Mouse (Mus musculus) CH12.LX (cell line): ENCODE results near the gene Trim31. TPM values are rescaled to one million over a fixed set of nuclear protein-coding genes. Genes with fewer than 3 reads are reported as not detected.

Experiments used
- DNase-seq: peaks from one replicate; pipeline ENCODE4 v3.0.0-alpha.2; 2013; ENCODE audit errors: extremely low read depth
- H3K27ac ChIP-seq: 2 replicates; pipeline ENCODE4 v1.5.1; 2012; ENCODE audit warnings: low read depth, mild to moderate bottlenecking, control low read depth, moderate library complexity; ENCODE audit not compliant: insufficient read depth
- H3K27me3 ChIP-seq: replicated peaks from 2 replicates; pipeline ENCODE3; 2012; ENCODE audit warnings: inconsistent platforms
- H3K36me3 ChIP-seq, 2 experiments: replicated peaks in 1 of 2; 2 replicates each; pipeline versions ENCODE3 to v1.6.1; 2012; ENCODE audit warnings: inconsistent platforms in 1 of 2, low read length in 1 of 2, mild to moderate bottlenecking in 1 of 2, mixed read lengths in 1 of 2, moderate library complexity in 1 of 2; ENCODE audit not compliant: control insufficient read depth in 1 of 2, insufficient read depth in 1 of 2
- H3K4me1 ChIP-seq, 2 experiments: 2 replicates each; pipeline ENCODE4 v1.6.1; 2012; ENCODE audit warnings: inconsistent platforms in 1 of 2, moderate library complexity in 1 of 2; ENCODE audit not compliant: insufficient read depth in 2 of 2, control insufficient read depth in 1 of 2
- H3K4me2 ChIP-seq: 2 replicates; pipeline ENCODE4 v1.6.1; 2012; ENCODE audit warnings: low read depth, mild to moderate bottlenecking, control low read depth; ENCODE audit not compliant: poor library complexity, insufficient read depth, severe bottlenecking
- H3K4me3 ChIP-seq, 3 experiments: fragments of 150-350 bp in 1 of 3; sonication (generic) in 1 of 3; replicated peaks in 1 of 3; 2 replicates each; pipeline versions ENCODE3 to v1.5.1; 2011 to 2012; ENCODE audit warnings: low read depth in 2 of 3, low read length in 2 of 3, mild to moderate bottlenecking in 2 of 3, moderate library complexity in 2 of 3, control low read depth in 1 of 3, improper control_type of control experiment in 1 of 3, inconsistent platforms in 1 of 3, mixed read lengths in 1 of 3; ENCODE audit not compliant: poor library complexity in 1 of 3
- H3K79me2 ChIP-seq: replicated peaks from 2 replicates; pipeline ENCODE4 v1.6.1; 2012; ENCODE audit warnings: mild to moderate bottlenecking, moderate library complexity; ENCODE audit not compliant: control insufficient read depth, poor library complexity, insufficient read depth, severe bottlenecking; ENCODE audit errors: extremely low read depth
- H3K9ac ChIP-seq: 2 replicates; pipeline ENCODE4 v1.6.1; 2012; ENCODE audit warnings: low read depth, mild to moderate bottlenecking, control low read depth, moderate library complexity; ENCODE audit not compliant: insufficient read depth
- H3K9me3 ChIP-seq: replicated peaks from 2 replicates; pipeline ENCODE3; 2012; ENCODE audit warnings: low read length, inconsistent platforms, mixed read lengths
- BHLHE40 ChIP-seq: IDR thresholded peaks from 2 replicates; pipeline ENCODE4 v1.6.1; 2011; ENCODE audit warnings: mild to moderate bottlenecking, low read depth, low read length, improper control_type of control experiment
- ELF1 ChIP-seq: IDR thresholded peaks from 2 replicates; pipeline ENCODE4 v1.6.1; 2014; ENCODE audit warnings: low read depth, mild to moderate bottlenecking, inconsistent platforms, low read length, improper control_type of control experiment
- HCFC1 ChIP-seq: IDR thresholded peaks from 2 replicates; pipeline ENCODE4 v1.6.1; 2012; ENCODE audit warnings: low read depth, mild to moderate bottlenecking, inconsistent platforms, low read length, improper control_type of control experiment
- IRF4 ChIP-seq: IDR thresholded peaks from 2 replicates; pipeline ENCODE4 v1.6.1; 2014; ENCODE audit warnings: low read depth, mild to moderate bottlenecking, inconsistent platforms, low read length, improper control_type of control experiment
- JUN ChIP-seq: IDR thresholded peaks from 2 replicates; pipeline ENCODE4 v1.6.1; 2011; ENCODE audit warnings: low read depth, mild to moderate bottlenecking, low read length, improper control_type of control experiment, moderate library complexity; ENCODE audit not compliant: insufficient read depth
- MAFK ChIP-seq: IDR thresholded peaks from 2 replicates; pipeline ENCODE4 v1.6.1; 2011; ENCODE audit warnings: low read length, improper control_type of control experiment; ENCODE audit not compliant: insufficient replicate concordance
- NELFE ChIP-seq: IDR thresholded peaks from 2 replicates; pipeline ENCODE4 v1.6.1; 2011; ENCODE audit warnings: low read depth, low read length, improper control_type of control experiment
- PAX5 ChIP-seq: IDR thresholded peaks from 2 replicates; pipeline ENCODE4 v1.6.1; 2012; ENCODE audit warnings: low read length, inconsistent platforms, mixed read lengths
- POLR2A ChIP-seq: IDR thresholded peaks from 2 replicates; pipeline ENCODE4 v1.6.1; 2011; ENCODE audit warnings: low read depth, mild to moderate bottlenecking, improper control_type of control experiment, low read length
- TCF12 ChIP-seq: IDR thresholded peaks from 2 replicates; pipeline ENCODE4 v1.6.1; 2014; ENCODE audit warnings: low read depth, mild to moderate bottlenecking, inconsistent platforms, low read length, improper control_type of control experiment
- UBTF ChIP-seq: IDR thresholded peaks from 2 replicates; pipeline ENCODE4 v1.6.1; 2012; ENCODE audit warnings: low read depth, mild to moderate bottlenecking, inconsistent platforms, low read length, improper control_type of control experiment, moderate library complexity
- USF1 ChIP-seq: IDR thresholded peaks from 2 replicates; pipeline ENCODE4 v1.6.1; 2014; ENCODE audit warnings: low read depth, mild to moderate bottlenecking, inconsistent platforms, low read length, improper control_type of control experiment
- ZC3H11A ChIP-seq: IDR thresholded peaks from 2 replicates; pipeline ENCODE4 v1.6.1; 2012; ENCODE audit warnings: low read depth, mild to moderate bottlenecking, inconsistent platforms, low read length, improper control_type of control experiment
- ZNF384 ChIP-seq: IDR thresholded peaks from 2 replicates; pipeline ENCODE4 v1.6.1; 2012; ENCODE audit warnings: low read depth, low read length, improper control_type of control experiment, inconsistent platforms
- dilution Hi-C: fragments of 300-500 bp; cut with MboI; formaldehyde crosslinking; loops from 2 replicates; pipeline ENCODE4 v1.14.3; 2020; ENCODE audit warnings: low sequenced_read_pairs; ENCODE audit not compliant: extremely low pct_unique_long_range_greater_than_20kb, extremely low pct_ligation_motif_present
- in situ Hi-C: fragments of 300-500 bp; cut with MboI; formaldehyde crosslinking; loops from 3 replicates; pipeline ENCODE4 v1.14.3; 2019; ENCODE audit warnings: low sequenced_read_pairs, low pct_ligation_motif_present, low pct_unique_long_range_greater_than_20kb, mixed read lengths
- polyA plus RNA-seq: library from polyadenylated mRNA; unstranded; fragments of >175 nt; gene quantifications from 2 replicates; pipeline ENCODE4 v1.2.1, GENCODE M21; 2012; ENCODE audit warnings: low read depth; ENCODE audit not compliant: insufficient read length
- total RNA-seq, 2 experiments: library from RNA; depleted of rRNA; stranded (reverse); fragments of 300-350 nt in 1 of 2; fragments of >200 nt in 1 of 2; gene quantifications; 2 replicates each; pipeline ENCODE4 v1.2.3; 2012 to 2014

Trim31 gene
- total and polyA plus RNA-seq, 3 experiments, result not detected

GRCm38 (mm10) chr17:36942391-36942790 is 44.5 kb downstream of the Trim31 start:
- no peak overlapping the region for H3K4me2 ChIP-seq
- peaks cover 0 to 7% of the 10 kb centered on the region in 2 experiments for H3K36me3 ChIP-seq
- H3K4me3 ChIP-seq, result no peak overlapping the region
- peaks cover 5 to 9% of the 10 kb centered on the region in 2 experiments for H3K4me1 ChIP-seq
- H3K27ac ChIP-seq, result no peak overlapping the region
- dilution Hi-C loops (no loop called here), in situ Hi-C loops (no loop called here)
- DNase-seq, result no peak
- TF ChIP-seq JUN, result no peak
- TF ChIP-seq NELFE, result no peak
- no peak for TF ChIP-seq ZNF384
- no peak for TF ChIP-seq ELF1
- TF ChIP-seq HCFC1, result no peak
- TF ChIP-seq MAFK, result no peak
- TF ChIP-seq IRF4, result no peak
- TF ChIP-seq USF1, result no peak
- H3K9me3 ChIP-seq, result no peaks in the 10 kb centered on the region
- H3K9ac ChIP-seq, result no peak overlapping the region
- no peaks in the 10 kb centered on the region for H3K79me2 ChIP-seq
- no peaks in the 10 kb centered on the region for H3K27me3 ChIP-seq

DNA sequence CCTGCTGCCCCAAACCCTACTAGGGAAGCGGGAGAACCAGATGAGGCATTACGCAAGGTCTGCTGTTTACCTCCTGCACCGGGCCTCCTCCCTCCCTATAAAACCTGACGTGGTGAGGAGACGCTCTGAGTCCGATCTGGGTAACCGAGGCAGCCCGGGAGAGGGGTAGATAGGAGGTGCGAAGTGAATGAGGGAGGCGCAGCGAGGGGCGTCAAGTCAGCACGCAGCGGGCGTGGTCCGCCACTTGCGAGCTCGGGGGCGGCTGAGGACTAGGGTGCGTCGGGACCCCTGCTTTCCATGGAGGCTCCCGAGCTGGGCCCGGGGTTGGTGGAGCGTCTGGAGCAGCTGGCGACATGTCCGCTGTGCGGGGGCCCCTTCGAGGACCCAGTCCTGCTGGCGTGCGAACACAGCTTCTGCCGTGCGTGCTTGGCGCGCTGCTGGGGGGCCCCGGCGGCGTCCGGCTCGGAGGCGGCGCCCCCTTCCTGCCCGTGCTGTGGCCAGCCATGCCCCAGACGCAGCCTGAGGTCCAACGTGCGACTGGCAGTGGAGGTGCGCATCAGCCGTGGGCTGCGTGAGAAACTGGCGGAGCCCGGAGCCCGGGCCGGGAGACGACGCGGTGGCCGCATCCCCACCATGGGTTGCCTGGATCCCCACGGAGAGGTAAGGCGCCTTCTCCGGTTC is 45.0 kb downstream of the Trim31 start, which contains the start of gene Rnf39:
Gene Rnf39, plus strand, starts transcription at position 128 of the 681 bp plus-strand sequence.
- DNase-seq, result no peak
- no peaks in the 10 kb centered on the region for H3K79me2 ChIP-seq
- TF ChIP-seq POLR2A (no peak), UBTF (no peak), USF1 (no peak)
- no peaks in the 10 kb centered on the region for H3K27me3 ChIP-seq
- no peaks in the 10 kb centered on the region for H3K9me3 ChIP-seq
- in situ Hi-C loops (no loop called here), dilution Hi-C loops (no loop called here)
- H3K36me3 ChIP-seq, result peaks cover 0 to 13% of the 10 kb centered on the region in 2 experiments
- no peak within 1 kb of the TSS for H3K9ac ChIP-seq
- H3K4me1 ChIP-seq, result peaks cover 0 to 4% of the 10 kb centered on the region in 2 experiments; a peak in 2 of 4 replicates
- no peak within 1 kb of the TSS for H3K27ac ChIP-seq
- no peak within 1 kb of the TSS for H3K4me3 ChIP-seq
- H3K4me2 ChIP-seq, result no peak within 1 kb of the TSS

GRCm38 (mm10) chr17:36943691-36944090 is 45.8 kb downstream of the Trim31 start:
- Histone ChIP-seq H3K4me2 (no peak overlapping the region), H3K27ac (no peak overlapping the region), H3K9ac (no peak overlapping the region), H3K36me3 (peaks cover 6 to 20% of the 10 kb centered on the region in 2 experiments), H3K27me3 (no peaks in the 10 kb centered on the region), H3K4me3 (no peak overlapping the region), H3K9me3 (no peaks in the 10 kb centered on the region), H3K4me1 (0 out of 4 replicates have a peak, but pooled peaks cover 0 to 2% of the 10 kb centered on the region in 2 experiments), H3K79me2 (no peaks in the 10 kb centered on the region)
- dilution Hi-C loops (no loop called here), in situ Hi-C loops (no loop called here)
- DNase-seq, result no peak
- TF ChIP-seq PAX5 (no peak), ZC3H11A (no peak), BHLHE40 (no peak), TCF12 (no peak)
